Mouse (Mus musculus) liver, embryonic 11.5 days (tissue): ENCODE data around the gene Exoc3l2. TPM values are rescaled to one million over a fixed set of nuclear protein-coding genes. Genes with fewer than 3 reads are reported as not detected.

ENCODE experiments used
- ATAC-seq: fragments of 200-750 bp; cut with Nextera tagmentation; replicated peaks from 2 replicates; pipeline ENCODE4 v1.8.0; 2017; ENCODE audit warnings: moderate number of reproducible peaks, mild to moderate bottlenecking, moderate TSS enrichment, moderate library complexity; ENCODE audit not compliant: low FRiP score
- DNase-seq: peaks from one replicate; pipeline ENCODE4 v3.0.0-alpha.2; 2017; ENCODE audit warnings: low spot score
- H3K27ac ChIP-seq: fragments of 300-500 bp; sonication (generic); 2 replicates; pipeline ENCODE4 v1.5.1; 2014; ENCODE audit warnings: mild to moderate bottlenecking, low read depth, low read length, control low read depth
- H3K27me3 ChIP-seq: fragments of 300-500 bp; sonication (generic); replicated peaks from 2 replicates; pipeline ENCODE4 v1.6.1; 2014; ENCODE audit warnings: low read length, mixed read lengths; ENCODE audit not compliant: control insufficient read depth, insufficient read depth
- H3K36me3 ChIP-seq: fragments of 300-500 bp; sonication (generic); 2 replicates; pipeline ENCODE4 v1.6.1; 2014; ENCODE audit warnings: mild to moderate bottlenecking, low read length, moderate library complexity, mixed read lengths; ENCODE audit not compliant: control insufficient read depth, insufficient read depth
- H3K4me1 ChIP-seq: fragments of 300-500 bp; sonication (generic); replicated peaks from 2 replicates; pipeline ENCODE4 v1.6.1; 2014; ENCODE audit warnings: low read length, mixed read lengths; ENCODE audit not compliant: control insufficient read depth, insufficient read depth
- H3K4me2 ChIP-seq: fragments of 300-500 bp; sonication (generic); 2 replicates; pipeline ENCODE4 v1.6.1; 2014; ENCODE audit warnings: mild to moderate bottlenecking, control low read depth, moderate library complexity
- H3K4me3 ChIP-seq: fragments of 300-500 bp; sonication (generic); 2 replicates; pipeline ENCODE4 v1.5.1; 2014; ENCODE audit warnings: low read depth, low read length, control low read depth
- H3K9ac ChIP-seq: fragments of 300-500 bp; sonication (generic); 2 replicates; pipeline ENCODE4 v1.6.1; 2014; ENCODE audit warnings: low read depth, low read length, control low read depth
- H3K9me3 ChIP-seq: fragments of 300-500 bp; sonication (generic); 2 replicates; pipeline ENCODE4 v1.6.1; 2016; ENCODE audit warnings: low read length, inconsistent platforms, mixed read lengths; ENCODE audit not compliant: control insufficient read depth
- WGBS: fragments of 180-500 bp; shearing (Covaris S2); extraction: QIAGEN DNeasy Blood & Tissue Kit; methylation state at CpG from one replicate; pipeline ENCODE4 v1.1.7; 2014; 5-methylcytosine and 5-hydroxymethylcytosine counted together
- polyA plus RNA-seq: library from polyadenylated mRNA; unstranded; fragments of >200 nt; fragmentation: Nextera tagmentation; extraction: Ambion mirVana; gene quantifications from 2 replicates; pipeline ENCODE4 v1.2.1, GENCODE M21; 2014

The Exoc3l2 gene
- polyA plus RNA-seq, 1 experiment from 2014 or later: 5.6 TPM

GRCm38 (mm10) chr7:19500420-19501363 is 37.6 kb downstream of the Exoc3l2 start:
- H3K4me3 ChIP-seq: no peak overlapping the region
- H3K36me3 ChIP-seq: no peaks in the 10 kb centered on the region
- peaks cover 8% of the 10 kb centered on the region for H3K4me1 ChIP-seq
- H3K4me2 ChIP-seq: no peak overlapping the region
- 54% methylated on average over 12 of the region's 12 CpGs for WGBS
- H3K9me3 ChIP-seq: no peaks in the 10 kb centered on the region
- DNase-seq (no peak), ATAC-seq (no peak)
- no peak overlapping the region for H3K27ac ChIP-seq
- H3K27me3 ChIP-seq: no peaks in the 10 kb centered on the region
- no peak overlapping the region for H3K9ac ChIP-seq

DNA sequence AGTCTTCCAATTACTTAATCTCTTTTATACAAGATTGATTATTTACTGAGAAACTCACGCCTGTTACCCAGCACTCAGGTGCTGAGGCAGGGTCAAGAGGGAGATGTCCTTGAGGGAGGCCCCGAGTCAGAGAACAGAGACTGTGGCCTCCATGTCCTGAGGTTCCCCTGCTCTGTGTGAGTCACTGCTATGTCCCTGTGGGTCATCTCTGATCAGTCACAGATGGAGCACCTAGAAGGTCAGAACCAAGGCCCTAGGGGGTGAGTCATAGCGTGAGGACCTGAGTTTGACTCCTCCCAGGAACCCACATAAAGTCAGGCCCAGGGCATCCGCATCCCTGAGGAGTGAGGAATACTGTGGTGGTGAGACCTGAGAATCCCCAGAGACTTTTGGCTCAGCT is 38.5 kb downstream of the Exoc3l2 start:
- Histone ChIP-seq H3K36me3 (no peaks in the 10 kb centered on the region), H3K9ac (no peak overlapping the region), H3K27me3 (no peaks in the 10 kb centered on the region), H3K4me3 (no peak overlapping the region), H3K9me3 (no peaks in the 10 kb centered on the region), H3K4me1 (peaks cover 10% of the 10 kb centered on the region; the same call in 1 of the 2 replicates), H3K27ac (no peak overlapping the region), H3K4me2 (no peak overlapping the region)
- DNase-seq (no peak), ATAC-seq (no peak)
- WGBS: 79% methylated on average over 4 of the region's 4 CpGs

DNA sequence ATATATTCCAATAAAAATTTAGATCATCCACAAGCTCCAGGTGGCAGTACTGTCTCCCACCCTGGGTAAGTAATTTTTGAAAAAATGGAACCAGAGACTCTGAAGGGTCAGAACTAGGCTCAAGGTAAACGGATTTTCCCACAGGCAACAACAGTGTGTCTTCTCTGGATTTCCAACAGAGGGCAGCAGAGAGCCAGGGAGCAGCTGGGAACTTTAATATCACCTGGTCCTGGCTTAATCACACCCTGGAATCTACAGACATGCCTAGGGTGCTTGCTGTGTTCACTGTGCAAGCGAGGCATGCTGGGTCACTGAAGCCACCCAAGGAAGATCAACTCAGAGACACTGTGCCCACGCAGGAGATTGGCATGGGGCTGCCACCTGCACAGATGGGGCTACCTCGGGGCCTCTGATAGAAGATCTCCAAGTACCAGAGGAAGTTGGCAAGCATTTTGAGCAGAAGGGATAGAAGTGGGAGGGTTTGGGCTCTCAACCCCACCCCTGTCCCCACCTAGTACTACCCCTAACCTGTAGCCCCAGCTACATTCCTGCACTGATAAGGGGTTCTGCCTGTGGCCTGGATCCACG is 40.4 kb downstream of the Exoc3l2 start:
- H3K36me3 ChIP-seq: no peaks in the 10 kb centered on the region
- H3K4me2 ChIP-seq: no peak overlapping the region
- ATAC-seq (no peak), DNase-seq (no peak)
- peaks cover 15% of the 10 kb centered on the region; the same call in 1 of the 2 replicates for H3K4me1 ChIP-seq
- 31% methylated on average over 5 of the region's 5 CpGs for WGBS
- H3K4me3 ChIP-seq: no peak overlapping the region
- H3K9ac ChIP-seq: no peak overlapping the region
- H3K27ac ChIP-seq: no peak overlapping the region
- no peaks in the 10 kb centered on the region for H3K27me3 ChIP-seq
- no peaks in the 10 kb centered on the region for H3K9me3 ChIP-seq

DNA sequence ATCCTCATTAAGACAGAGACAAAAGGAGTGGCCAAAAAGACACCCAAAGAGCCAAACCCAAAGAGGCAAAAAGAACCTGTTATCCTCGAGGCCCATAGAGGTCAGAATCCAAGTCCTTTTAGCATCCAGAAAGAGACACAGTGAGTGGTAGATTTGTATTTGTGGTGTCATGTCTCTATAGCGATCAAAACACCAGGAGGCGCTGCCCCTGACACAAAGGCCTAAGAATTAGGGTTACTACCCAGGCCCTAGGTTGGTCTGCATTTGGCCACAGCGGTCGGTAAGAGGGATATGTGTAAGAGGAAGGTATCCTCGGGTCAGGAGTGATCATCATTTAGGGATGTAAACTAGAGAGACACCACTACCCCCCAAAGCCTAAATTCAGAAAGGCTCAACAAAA is 43.2 kb downstream of the Exoc3l2 start:
- WGBS: 21% methylated on average over 6 of the region's 6 CpGs
- H3K9ac ChIP-seq: peak overlapping the region; percentile 94
- H3K36me3 ChIP-seq: no peaks in the 10 kb centered on the region
- H3K27me3 ChIP-seq: no peaks in the 10 kb centered on the region
- H3K27ac ChIP-seq: peak overlapping the region; percentile 15; the same call in 1 of the 2 replicates
- H3K4me1 ChIP-seq: peaks cover 13% of the 10 kb centered on the region; the same call in 1 of the 2 replicates
- H3K9me3 ChIP-seq: no peaks in the 10 kb centered on the region
- DNase-seq (no peak), ATAC-seq (no peak)
- peak overlapping the region; percentile 87 for H3K4me3 ChIP-seq
- peak overlapping the region; percentile 84 for H3K4me2 ChIP-seq

GRCm38 (mm10) chr7:19506969-19507611 is 44.0 kb downstream of the Exoc3l2 start:
- peak overlapping the region; percentile 84 for H3K4me2 ChIP-seq
- WGBS: 2% methylated on average over 71 of the region's 71 CpGs
- H3K4me1 ChIP-seq: peaks cover 13% of the 10 kb centered on the region; the same call in 1 of the 2 replicates
- ATAC-seq: peak; percentile 16; the same call in 1 of the 2 replicates
- H3K27ac ChIP-seq: peak overlapping the region; percentile 52
- H3K9ac ChIP-seq: peak overlapping the region; percentile 94
- DNase-seq: peak; percentile 74
- H3K4me3 ChIP-seq: peak overlapping the region; percentile 87
- H3K36me3 ChIP-seq: no peaks in the 10 kb centered on the region
- no peaks in the 10 kb centered on the region for H3K27me3 ChIP-seq
- no peaks in the 10 kb centered on the region for H3K9me3 ChIP-seq

GRCm38 (mm10) chr7:19507612-19507981 is 44.5 kb downstream of the Exoc3l2 start:
- peak overlapping the region; percentile 52 for H3K27ac ChIP-seq
- H3K9me3 ChIP-seq: no peaks in the 10 kb centered on the region
- H3K4me3 ChIP-seq: peak overlapping the region; percentile 87
- ATAC-seq: no peak
- DNase-seq: no peak
- H3K4me1 ChIP-seq: peaks cover 13% of the 10 kb centered on the region; the same call in 1 of the 2 replicates
- no peaks in the 10 kb centered on the region for H3K27me3 ChIP-seq
- 3% methylated on average over 18 of the region's 18 CpGs for WGBS
- no peaks in the 10 kb centered on the region for H3K36me3 ChIP-seq
- H3K9ac ChIP-seq: peak overlapping the region; percentile 94
- H3K4me2 ChIP-seq: peak overlapping the region; percentile 84

DNA sequence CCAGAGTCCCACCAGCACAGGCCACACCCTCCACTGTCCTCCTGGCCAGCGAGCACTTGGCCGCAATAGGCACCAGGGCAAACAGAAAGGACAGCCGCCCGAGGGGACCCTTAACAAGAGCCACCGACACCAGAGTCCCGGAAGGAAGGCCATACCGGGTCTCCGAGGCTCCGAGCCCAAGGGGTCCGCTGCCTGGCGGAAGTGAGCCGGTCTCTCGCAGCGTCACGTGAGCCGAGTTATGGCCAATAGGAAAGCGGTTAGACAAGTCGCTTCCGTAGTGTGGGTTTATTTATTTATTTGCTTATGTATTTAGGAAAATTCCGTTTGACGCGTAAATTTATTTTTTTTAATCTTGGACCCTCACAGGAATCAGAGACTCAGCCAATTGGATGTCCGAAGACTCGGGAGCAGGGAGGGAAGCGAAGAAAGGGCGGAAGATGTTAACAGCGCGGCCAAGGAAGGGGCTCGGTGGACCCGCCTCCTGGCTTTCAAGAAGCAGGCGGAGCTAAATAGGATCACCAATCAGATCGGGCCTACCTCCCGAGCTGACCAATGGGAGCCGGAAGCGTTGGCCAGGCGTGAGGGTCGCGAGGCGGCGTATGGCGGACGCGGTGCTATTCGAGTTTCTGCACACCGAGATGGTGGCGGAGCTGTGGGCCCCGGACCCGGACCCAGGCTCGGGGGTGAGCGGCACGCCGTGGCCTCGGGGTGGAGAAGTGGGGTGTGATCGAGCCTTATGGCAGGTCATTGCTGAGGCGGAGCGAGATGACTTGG is 45.2 kb downstream of the Exoc3l2 start, which contains the start of the genes Bloc1s3 and Trappc6a:
Gene Bloc1s3, minus strand, starts transcription at position 218 of the 774 bp plus-strand sequence.
Gene Trappc6a, plus strand, starts transcription at position 246 of the 774 bp plus-strand sequence.
- Histone ChIP-seq H3K9me3 (no peaks in the 10 kb centered on the region), H3K4me2 (peak within 1 kb of the TSS; percentile 84), H3K4me3 (peak within 1 kb of the TSS; percentile 87), H3K9ac (peak within 1 kb of the TSS; percentile 94), H3K36me3 (no peaks in the 10 kb centered on the region), H3K4me1 (peaks cover 13% of the 10 kb centered on the region; the same call in 1 of the 2 replicates), H3K27me3 (no peaks in the 10 kb centered on the region), H3K27ac (peak within 1 kb of the TSS; percentile 52)
- ATAC-seq: peak; percentile 91
- under 1% methylated on average over 56 of the region's 56 CpGs for WGBS
- peak; percentile 91 for DNase-seq
